Mouse (Mus musculus) CH12.LX (cell line): ENCODE data around the gene Asic4.

Source experiments
- CTCF ChIP-seq, 2 experiments: IDR thresholded peaks in 1 of 2; conservative IDR thresholded peaks in 1 of 2; 2 replicates each; pipeline ENCODE4 v1.5.1; 2011 to 2012; ENCODE audit warnings: low read depth in 2 of 2, low read length in 2 of 2, improper control_type of control experiment in 1 of 2, inconsistent platforms in 1 of 2, mild to moderate bottlenecking in 1 of 2, moderate library complexity in 1 of 2
- EP300 ChIP-seq: IDR thresholded peaks from 2 replicates; pipeline ENCODE4 v1.6.1; 2011; ENCODE audit warnings: low read length, improper control_type of control experiment
- GABPA ChIP-seq: IDR thresholded peaks from 2 replicates; pipeline ENCODE4 v1.6.1; 2012; ENCODE audit warnings: low read depth, low read length, improper control_type of control experiment, inconsistent platforms; ENCODE audit not compliant: insufficient replicate concordance
- MAZ ChIP-seq: IDR thresholded peaks from 2 replicates; pipeline ENCODE4 v1.6.1; 2012; ENCODE audit warnings: low read depth, mild to moderate bottlenecking, inconsistent platforms, low read length, improper control_type of control experiment, moderate library complexity
- POLR2A ChIP-seq: IDR thresholded peaks from 2 replicates; pipeline ENCODE4 v1.6.1; 2011; ENCODE audit warnings: low read depth, mild to moderate bottlenecking, improper control_type of control experiment, low read length
- SIN3A ChIP-seq: IDR thresholded peaks from 2 replicates; pipeline ENCODE4 v1.6.1; 2012; ENCODE audit warnings: low read length, improper control_type of control experiment, inconsistent platforms
- TCF12 ChIP-seq: IDR thresholded peaks from 2 replicates; pipeline ENCODE4 v1.6.1; 2014; ENCODE audit warnings: low read depth, mild to moderate bottlenecking, inconsistent platforms, low read length, improper control_type of control experiment
- ZC3H11A ChIP-seq: IDR thresholded peaks from 2 replicates; pipeline ENCODE4 v1.6.1; 2012; ENCODE audit warnings: low read depth, mild to moderate bottlenecking, inconsistent platforms, low read length, improper control_type of control experiment

- no peak for TF ChIP-seq ZC3H11A
- TF ChIP-seq TCF12 = no peak
- TF ChIP-seq POLR2A = no peak
- no peak for TF ChIP-seq MAZ
- TF ChIP-seq SIN3A = no peak
- no peak for TF ChIP-seq EP300
- no peak for TF ChIP-seq CTCF (conservative IDR thresholded peaks at IDR 0.05 in 1 of 2, IDR thresholded peaks at IDR 0.05 in 1 of 2; ENCODE audit: low read depth in 2 of 2, low read length in 2 of 2)
- no peak for TF ChIP-seq GABPA
These were observed 7.4 kb upstream of the Asic4 start for GRCm38 (mm10) chr1:75442811-75443210.
